Mouse (Mus musculus) layer of hippocampus, adult 6 months (tissue): ENCODE results near the gene Speg. TPM values are rescaled to one million over a fixed set of nuclear protein-coding genes. Genes with fewer than 3 reads are reported as not detected.

Source experiments
- long read RNA-seq, 2 experiments: library from polyadenylated mRNA; unstranded; transcript quantifications; one replicate each; pipeline ENCODE4 v2.0.0; 2019 to 2020
- polyA plus RNA-seq: library from polyadenylated mRNA; unstranded; fragments of <200 nt; fragmentation: Nextera tagmentation; gene quantifications from 2 replicates; pipeline ENCODE4 v1.2.3, GENCODE M21; 2021

The Speg gene
- polyA plus RNA-seq = 50.9 and 52.6 TPM in 2 replicates
- long read RNA-seq, experiment 1, transcript Speg-204 (5 exons, 833 nt) = major isoform, 7 of 78 reads
- long read RNA-seq, experiment 1, partial matches to known transcripts = 40 of 78 reads
- long read RNA-seq, experiment 1, other reads (novel, unspliced or antisense) = 31 of 78 reads
- long read RNA-seq, experiment 2, transcript Speg-204 (5 exons, 833 nt) = major isoform, 23 of 297 reads
- long read RNA-seq, experiment 2, partial matches to known transcripts = 100 of 297 reads
- long read RNA-seq, experiment 2, other reads (novel, unspliced or antisense) = 172 of 297 reads

DNA sequence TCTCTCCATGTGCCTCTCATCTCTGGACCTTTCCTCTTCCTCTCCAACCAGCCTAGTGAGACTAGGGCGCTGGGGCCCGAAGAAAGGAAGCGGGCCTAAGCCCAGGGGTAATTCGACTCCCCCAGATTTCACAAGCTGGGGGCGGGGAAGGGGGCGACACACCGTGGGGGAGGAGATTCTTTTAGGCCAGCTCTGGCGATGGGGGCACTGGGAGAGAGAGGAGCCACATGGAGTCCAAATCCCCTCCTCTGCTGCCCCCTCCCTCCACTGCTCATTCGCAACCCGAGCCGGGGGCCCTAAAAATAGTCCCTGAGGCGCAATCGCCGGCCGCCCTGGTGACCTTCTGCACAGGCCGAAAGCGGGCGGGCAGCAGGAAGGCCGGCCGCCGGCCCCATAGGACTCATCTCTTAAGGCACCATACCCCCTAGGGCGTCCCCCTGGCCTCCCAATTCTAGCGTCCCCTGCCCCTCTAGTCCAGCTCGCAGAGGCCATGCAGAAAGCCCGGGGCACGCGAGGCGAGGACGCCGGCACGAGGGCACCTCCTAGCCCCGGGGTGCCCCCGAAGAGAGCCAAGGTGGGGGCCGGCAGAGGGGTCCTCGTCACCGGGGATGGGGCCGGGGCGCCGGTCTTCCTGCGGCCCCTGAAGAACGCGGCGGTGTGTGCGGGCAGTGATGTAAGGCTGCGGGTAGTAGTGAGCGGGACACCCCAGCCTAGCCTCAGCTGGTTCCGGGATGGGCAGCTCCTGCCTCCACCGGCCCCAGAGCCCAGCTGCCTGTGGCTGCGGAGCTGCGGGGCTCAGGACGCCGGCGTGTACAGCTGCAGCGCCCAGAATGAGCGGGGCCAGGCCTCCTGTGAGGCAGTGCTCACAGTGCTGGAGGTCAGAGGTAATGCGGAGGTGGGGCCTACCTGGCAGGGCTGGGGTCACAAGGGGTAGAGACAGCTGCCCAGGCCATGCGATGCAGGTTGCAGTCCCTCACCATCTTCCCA is at the start of gene Speg:
TSS of gene Speg (plus strand) at position 348 of the 987 bp plus-strand sequence.

DNA sequence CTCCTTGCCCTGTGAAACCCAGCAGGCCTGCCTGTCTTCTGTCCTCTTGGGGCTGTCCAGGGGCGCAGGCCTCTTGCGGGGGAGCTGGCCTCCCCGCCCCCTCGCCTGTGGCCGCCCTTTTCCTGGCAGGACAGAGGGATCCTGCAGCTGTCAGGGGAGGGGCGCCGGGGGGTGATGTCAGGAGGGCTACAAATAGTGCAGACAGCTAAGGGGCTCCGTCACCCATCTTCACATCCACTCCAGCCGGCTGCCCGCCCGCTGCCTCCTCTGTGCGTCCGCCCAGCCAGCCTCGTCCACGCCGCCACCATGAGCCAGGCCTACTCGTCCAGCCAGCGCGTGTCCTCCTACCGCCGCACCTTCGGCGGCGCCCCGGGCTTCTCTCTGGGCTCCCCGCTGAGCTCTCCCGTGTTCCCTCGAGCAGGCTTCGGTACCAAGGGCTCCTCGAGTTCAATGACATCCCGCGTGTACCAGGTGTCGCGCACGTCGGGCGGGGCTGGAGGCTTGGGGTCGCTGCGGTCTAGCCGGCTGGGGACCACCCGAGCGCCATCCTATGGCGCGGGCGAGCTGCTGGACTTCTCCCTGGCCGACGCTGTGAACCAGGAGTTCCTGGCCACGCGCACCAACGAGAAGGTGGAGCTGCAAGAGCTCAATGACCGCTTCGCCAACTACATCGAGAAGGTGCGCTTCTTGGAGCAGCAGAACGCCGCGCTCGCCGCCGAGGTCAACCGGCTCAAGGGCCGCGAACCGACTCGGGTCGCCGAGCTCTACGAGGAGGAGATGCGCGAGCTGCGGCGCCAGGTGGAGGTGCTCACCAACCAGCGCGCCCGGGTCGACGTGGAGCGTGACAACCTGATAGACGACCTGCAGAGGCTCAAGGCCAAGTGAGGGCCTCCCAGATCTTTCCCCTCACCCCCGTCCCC is 14.7 kb upstream of the Speg start, which contains the start of gene Des:
TSS of gene Des (plus strand) at position 218 of the 920 bp plus-strand sequence.

DNA sequence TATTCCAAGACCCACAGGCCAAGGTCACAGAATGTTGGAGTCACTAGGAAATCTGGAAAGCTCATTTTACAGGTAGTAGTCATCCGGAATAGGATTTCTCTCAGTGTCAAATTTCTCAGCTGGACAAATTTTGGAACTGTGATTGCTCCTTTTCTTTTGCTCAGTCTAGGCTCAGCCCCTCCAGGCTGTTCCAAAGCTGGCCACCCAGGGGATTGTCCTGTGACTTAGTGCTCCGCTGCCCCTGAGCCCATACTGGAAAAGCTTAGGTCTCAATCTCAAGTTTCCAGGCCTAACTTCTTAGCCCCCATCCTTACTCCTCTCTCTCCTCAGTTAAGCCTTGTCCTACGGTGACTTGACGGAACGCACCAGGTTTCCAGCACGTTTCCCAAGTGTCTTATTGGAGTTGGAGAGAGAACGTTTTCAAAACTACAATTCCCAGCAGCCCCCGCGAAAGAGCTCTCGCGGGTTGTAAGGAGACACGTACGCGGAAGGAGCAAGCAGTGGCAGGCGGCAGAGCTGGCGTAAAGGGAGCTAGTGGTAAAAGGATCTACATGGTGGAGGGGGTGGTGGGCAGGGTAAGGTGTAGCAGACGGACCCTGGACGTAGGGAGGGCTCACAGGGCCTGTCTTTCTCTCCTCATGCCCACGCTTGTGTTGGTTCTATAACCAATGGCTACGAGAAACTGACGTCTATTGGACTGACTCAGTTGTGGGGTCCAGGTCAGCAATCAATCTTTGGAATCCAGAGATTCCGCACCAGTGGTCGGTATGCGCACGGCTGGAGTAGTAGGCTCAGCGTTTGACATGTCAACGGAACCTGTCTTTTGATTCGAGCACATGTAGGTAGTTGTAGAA is 60.6 kb downstream of the Speg start, which contains the start of gene Gmppa:
TSS of gene Gmppa (plus strand) at position 456 of the 854 bp plus-strand sequence.

DNA sequence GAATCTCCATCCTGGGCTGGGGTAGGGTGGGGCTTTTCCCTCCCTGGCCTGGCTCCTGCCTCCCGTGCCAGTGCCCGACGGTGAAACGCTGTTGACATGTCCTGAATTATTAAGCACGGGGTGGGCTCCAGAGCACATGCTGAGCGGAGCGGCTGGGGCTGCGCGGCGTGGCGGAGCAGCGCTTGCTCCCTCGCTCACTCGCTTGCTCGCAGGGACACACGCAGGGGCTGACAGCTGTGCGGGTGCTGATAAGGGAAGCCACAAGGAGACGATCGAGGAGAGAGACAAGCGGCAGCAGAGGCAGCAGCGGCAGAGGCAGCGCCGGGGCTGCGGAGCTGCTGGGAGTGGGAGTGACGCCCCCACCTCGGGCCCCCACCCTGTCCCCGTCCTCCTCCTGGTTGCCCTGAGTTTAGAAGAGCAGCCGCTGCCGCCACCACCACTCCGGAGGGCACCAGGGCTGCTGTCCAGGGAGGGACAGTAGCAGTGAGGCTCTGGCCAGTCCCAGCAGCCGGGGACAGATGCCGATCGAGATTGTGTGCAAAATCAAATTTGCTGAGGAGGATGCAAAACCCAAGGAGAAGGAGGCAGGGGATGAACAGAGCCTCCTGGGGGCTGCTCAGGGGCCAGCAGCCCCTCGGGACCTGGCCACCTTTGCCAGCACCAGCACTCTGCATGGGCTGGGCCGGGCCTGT is 75.4 kb downstream of the Speg start, which contains the start of gene Asic4:
TSS of gene Asic4 (plus strand) at position 123 of the 692 bp plus-strand sequence.

DNA sequence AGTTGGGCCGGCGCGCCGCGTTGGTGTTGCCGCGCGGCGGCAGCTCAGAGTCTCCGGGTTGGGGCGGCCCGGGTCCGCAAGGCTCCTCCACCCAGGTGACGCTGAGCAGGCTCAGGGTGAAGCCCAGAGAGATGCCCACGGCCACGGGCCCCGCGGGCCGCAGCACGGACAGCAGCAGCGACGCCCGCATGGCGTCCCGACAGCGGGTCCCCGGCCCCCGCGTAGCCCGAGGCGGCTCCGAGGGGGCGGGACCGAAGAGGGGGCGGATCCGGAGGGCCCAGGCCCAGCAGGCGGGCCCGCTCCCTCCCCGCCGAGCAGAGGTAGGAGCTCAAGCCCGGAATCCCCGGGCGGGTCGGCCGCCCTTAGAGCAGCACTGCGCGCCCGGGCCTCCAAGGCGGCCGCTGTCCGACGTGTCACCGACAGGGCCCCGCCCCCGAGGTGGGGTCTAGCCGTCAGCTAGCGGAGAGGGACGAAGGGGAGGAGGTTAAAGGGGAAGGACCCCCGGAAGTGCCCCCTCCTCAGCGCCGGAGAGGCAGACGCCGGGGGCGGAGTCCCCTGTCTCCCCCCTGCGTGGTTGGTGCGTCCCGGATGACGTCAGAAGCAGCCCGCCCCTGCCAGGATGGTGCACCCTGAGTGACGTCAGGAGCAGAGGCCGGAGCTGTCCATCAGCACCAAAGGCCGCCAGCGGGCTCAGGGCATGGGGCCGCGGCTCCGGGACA is 104.0 kb downstream of the Speg start, which contains the start of the genes Chpf and Tmem198:
TSS of gene Chpf (minus strand) at position 392 of the 719 bp plus-strand sequence.
TSS of gene Tmem198 (plus strand) at position 617 of the 719 bp plus-strand sequence.

Other genes starting within 250 kb of the Speg start
- gene Slc23a3, start 241.4 kb upstream of the Speg start, polyA plus RNA-seq = 1.0 and 1.5 TPM in 2 replicates
- gene Cnppd1, start 232.6 kb upstream of the Speg start, polyA plus RNA-seq = 7.4 and 10.8 TPM in 2 replicates
- gene Retreg2, start 232.5 kb upstream of the Speg start, polyA plus RNA-seq = 70.3 and 86.5 TPM in 2 replicates
- 38.0 and 45.0 TPM in 2 replicates for gene Zfand2b, start 206.7 kb upstream of the Speg start, polyA plus RNA-seq
- gene Abcb6, start 194.9 kb upstream of the Speg start, polyA plus RNA-seq = 12.8 and 13.0 TPM in 2 replicates
- 9.8 and 11.1 TPM in 2 replicates for gene Ankzf1, start 183.1 kb upstream of the Speg start, polyA plus RNA-seq
- 44.9 and 48.7 TPM in 2 replicates for gene Atg9a, start 183.1 kb upstream of the Speg start, polyA plus RNA-seq
- gene Glb1l, start 164.5 kb upstream of the Speg start, polyA plus RNA-seq = 2.3 and 3.4 TPM in 2 replicates
- 78.9 and 82.4 TPM in 2 replicates for gene Stk16, start 164.5 kb upstream of the Speg start, polyA plus RNA-seq
- gene Tuba4a, start 155.4 kb upstream of the Speg start, polyA plus RNA-seq = 181 and 191 TPM in 2 replicates
- gene A630095N17Rik, start 143.2 kb upstream of the Speg start, polyA plus RNA-seq = not detected in 2 replicates
- 46.9 and 49.3 TPM in 2 replicates for gene Dnajb2, start 138.9 kb upstream of the Speg start, polyA plus RNA-seq
- 65.6 and 80.8 TPM in 2 replicates for gene Ptprn, start 110.8 kb upstream of the Speg start, polyA plus RNA-seq
- 215 and 219 TPM in 2 replicates for gene Resp18, start 96.9 kb upstream of the Speg start, polyA plus RNA-seq
- 68.5 and 77.2 TPM in 2 replicates for gene Dnpep, start 57.3 kb upstream of the Speg start, polyA plus RNA-seq
- 1.2 TPM in 2 replicates for gene Des, start 15.0 kb upstream of the Speg start, polyA plus RNA-seq
- gene Gmppa, start 60.6 kb downstream of the Speg start, polyA plus RNA-seq = 28.5 and 31.3 TPM in 2 replicates
- gene Asic4, start 75.1 kb downstream of the Speg start, polyA plus RNA-seq = 0.77 and 1.3 TPM in 2 replicates
- 77.7 and 104 TPM in 2 replicates for gene Chpf, start 104.0 kb downstream of the Speg start, polyA plus RNA-seq
- 38.9 and 45.8 TPM in 2 replicates for gene Tmem198, start 104.2 kb downstream of the Speg start, polyA plus RNA-seq
- 5.6 and 5.9 TPM in 2 replicates for gene Obsl1, start 131.2 kb downstream of the Speg start, polyA plus RNA-seq
- 1.7 and 1.8 TPM in 2 replicates for gene Inha, start 131.8 kb downstream of the Speg start, polyA plus RNA-seq
- gene Stk11ip, start 146.2 kb downstream of the Speg start, polyA plus RNA-seq = 8.7 and 12.1 TPM in 2 replicates
- gene Slc4a3, start 171.0 kb downstream of the Speg start, polyA plus RNA-seq = 18.9 and 23.2 TPM in 2 replicates